Mouse (Mus musculus): ENCODE results near the gene Wdr25. TPM values are rescaled to one million over a fixed set of nuclear protein-coding genes. Genes with fewer than 3 reads are reported as not detected.

The Wdr25 gene
- polyA plus RNA-seq, 1 experiment, result 13.7 TPM

GRCm38 (mm10) chr12:109067561-109068135 lies 174.2 kb downstream of the Wdr25 start:
- Histone ChIP-seq H3K27me3 (ENCODE audit: control insufficient read depth, insufficient read depth, low read length) (no peaks in the 10 kb centered on the region), H3K4me1 (replicated peaks; ENCODE audit: control insufficient read depth, insufficient read depth, low read length) (peaks cover 34% of the 10 kb centered on the region), H3K4me3 (ENCODE audit: control insufficient read depth, insufficient read depth, low read length) (peak overlapping the region; percentile 86), H3K36me3 (ENCODE audit: control insufficient read depth, insufficient read depth, low read length) (no peaks in the 10 kb centered on the region), H3K27ac (ENCODE audit: control insufficient read depth, insufficient read depth, low read length) (peak overlapping the region; percentile 22)
- WGBS, result 7% methylated on average over 56 of the region's 59 CpGs
- peak; percentile 68 for DNase-seq
- 0 out of 2 replicates have a peak, but pooled peaks have one; percentile 16 for TF ChIP-seq CTCF (IDR thresholded peaks at IDR 0.05; ENCODE audit: borderline replicate concordance, control insufficient read depth, extremely low read depth, insufficient read depth, low read length, poor library complexity)
- TF ChIP-seq POLR2A (IDR thresholded peaks at IDR 0.05; ENCODE audit: control insufficient read depth, extremely low read depth, insufficient read depth, low read length, poor library complexity), result 0 out of 2 replicates have a peak, but pooled peaks have one; percentile 38

GRCm38 (mm10) chr12:109068167-109068653 lies 174.8 kb downstream of the Wdr25 start, which contains the start of gene Begain:
Gene Begain (minus strand): TSS chr12:109068217.
- WGBS, result 5% methylated on average over 48 of the region's 48 CpGs
- TF ChIP-seq CTCF (IDR thresholded peaks at IDR 0.05; ENCODE audit: borderline replicate concordance, control insufficient read depth, extremely low read depth, insufficient read depth, low read length, poor library complexity) (no peak), POLR2A (IDR thresholded peaks at IDR 0.05; ENCODE audit: control insufficient read depth, extremely low read depth, insufficient read depth, low read length, poor library complexity) (no peak; the same call in 1 of the 2 replicates)
- peak within 1 kb of the TSS; percentile 86 for H3K4me3 ChIP-seq (ENCODE audit: control insufficient read depth, insufficient read depth, low read length)
- H3K27ac ChIP-seq (ENCODE audit: control insufficient read depth, insufficient read depth, low read length), result peak within 1 kb of the TSS; percentile 22
- H3K4me1 ChIP-seq (replicated peaks; ENCODE audit: control insufficient read depth, insufficient read depth, low read length), result peaks cover 37% of the 10 kb centered on the region
- no peak for DNase-seq
- no peaks in the 10 kb centered on the region for H3K27me3 ChIP-seq (ENCODE audit: control insufficient read depth, insufficient read depth, low read length)
- H3K36me3 ChIP-seq (ENCODE audit: control insufficient read depth, insufficient read depth, low read length), result no peaks in the 10 kb centered on the region

- WGBS, result 93% methylated on average over 7 of the region's 7 CpGs
- no peaks in the 10 kb centered on the region for H3K27me3 ChIP-seq (ENCODE audit: control insufficient read depth, insufficient read depth, low read length)
- no peak overlapping the region for H3K27ac ChIP-seq (ENCODE audit: control insufficient read depth, insufficient read depth, low read length)
- no peaks in the 10 kb centered on the region for H3K36me3 ChIP-seq (ENCODE audit: control insufficient read depth, insufficient read depth, low read length)
- DNase-seq, result no peak
- TF ChIP-seq POLR2A (IDR thresholded peaks at IDR 0.05; ENCODE audit: control insufficient read depth, extremely low read depth, insufficient read depth, low read length, poor library complexity) (no peak), CTCF (IDR thresholded peaks at IDR 0.05; ENCODE audit: borderline replicate concordance, control insufficient read depth, extremely low read depth, insufficient read depth, low read length, poor library complexity) (no peak)
- no peak overlapping the region; the same call in 1 of the 2 replicates for H3K4me3 ChIP-seq (ENCODE audit: control insufficient read depth, insufficient read depth, low read length)
- H3K4me1 ChIP-seq (replicated peaks; ENCODE audit: control insufficient read depth, insufficient read depth, low read length), result peaks cover 39% of the 10 kb centered on the region
These were observed 175.3 kb downstream of the Wdr25 start for GRCm38 (mm10) chr12:109068738-109069137.

GRCm38 (mm10) chr12:109069751-109070150 lies 176.3 kb downstream of the Wdr25 start:
- peak; percentile 54 for DNase-seq
- TF ChIP-seq CTCF (IDR thresholded peaks at IDR 0.05; ENCODE audit: borderline replicate concordance, control insufficient read depth, extremely low read depth, insufficient read depth, low read length, poor library complexity), result no peak
- TF ChIP-seq POLR2A (IDR thresholded peaks at IDR 0.05; ENCODE audit: control insufficient read depth, extremely low read depth, insufficient read depth, low read length, poor library complexity), result no peak
- H3K4me1 ChIP-seq (replicated peaks; ENCODE audit: control insufficient read depth, insufficient read depth, low read length), result peaks cover 44% of the 10 kb centered on the region
- H3K27ac ChIP-seq (ENCODE audit: control insufficient read depth, insufficient read depth, low read length), result peak overlapping the region; percentile 5; the same call in 1 of the 2 replicates
- H3K4me3 ChIP-seq (ENCODE audit: control insufficient read depth, insufficient read depth, low read length), result no peak overlapping the region
- H3K27me3 ChIP-seq (ENCODE audit: control insufficient read depth, insufficient read depth, low read length), result no peaks in the 10 kb centered on the region
- H3K36me3 ChIP-seq (ENCODE audit: control insufficient read depth, insufficient read depth, low read length), result no peaks in the 10 kb centered on the region
- 11% methylated on average over 2 of the region's 2 CpGs for WGBS

GRCm38 (mm10) chr12:109071248-109071647 lies 177.8 kb downstream of the Wdr25 start:
- no peak overlapping the region for H3K4me3 ChIP-seq (ENCODE audit: control insufficient read depth, insufficient read depth, low read length)
- DNase-seq, result no peak
- WGBS, result 69% methylated on average over 13 of the region's 13 CpGs

GRCm38 (mm10) chr12:109074106-109074505 lies 180.7 kb downstream of the Wdr25 start:
- H3K27me3 ChIP-seq (ENCODE audit: control insufficient read depth, insufficient read depth, low read length), result no peaks in the 10 kb centered on the region
- DNase-seq, result no peak
- no peak for TF ChIP-seq CTCF (IDR thresholded peaks at IDR 0.05; ENCODE audit: borderline replicate concordance, control insufficient read depth, extremely low read depth, insufficient read depth, low read length, poor library complexity)
- H3K4me1 ChIP-seq (replicated peaks; ENCODE audit: control insufficient read depth, insufficient read depth, low read length), result peaks cover 25% of the 10 kb centered on the region
- no peak overlapping the region for H3K27ac ChIP-seq (ENCODE audit: control insufficient read depth, insufficient read depth, low read length)
- WGBS, result 12% methylated on average over 6 of the region's 6 CpGs
- no peak overlapping the region for H3K4me3 ChIP-seq (ENCODE audit: control insufficient read depth, insufficient read depth, low read length)
- H3K36me3 ChIP-seq (ENCODE audit: control insufficient read depth, insufficient read depth, low read length), result no peaks in the 10 kb centered on the region

More at GRCm38 (mm10) chr12:109071248-109071647, 177.8 kb downstream of the Wdr25 start:
- Histone ChIP-seq H3K27me3 (ENCODE audit: control insufficient read depth, insufficient read depth, low read length) (no peaks in the 10 kb centered on the region), H3K4me1 (replicated peaks; ENCODE audit: control insufficient read depth, insufficient read depth, low read length) (peaks cover 45% of the 10 kb centered on the region), H3K36me3 (ENCODE audit: control insufficient read depth, insufficient read depth, low read length) (no peaks in the 10 kb centered on the region), H3K27ac (ENCODE audit: control insufficient read depth, insufficient read depth, low read length) (no peak overlapping the region)
- TF ChIP-seq POLR2A (IDR thresholded peaks at IDR 0.05; ENCODE audit: control insufficient read depth, extremely low read depth, insufficient read depth, low read length, poor library complexity) (no peak), CTCF (IDR thresholded peaks at IDR 0.05; ENCODE audit: borderline replicate concordance, control insufficient read depth, extremely low read depth, insufficient read depth, low read length, poor library complexity) (no peak)

Data from thymus, adult 2 months (tissue).